Mouse (Mus musculus) heart, adult 8-10 months (tissue): ENCODE measurements at regions not wholly inside any gene's neighbourhood (a gene's known extent, or its start where the extent isn't known, plus 50 kb on each side); places are given as distances from the start of the nearest gene placed in this dataset.
"Not testable (repeated sequence)": the region's sequence is repeated elsewhere in the genome, so short reads cannot be mapped to it uniquely, and the experiment has no call there.

Experiments
- DNase-seq: peaks from one replicate; pipeline ENCODE4 v3.0.0; 2022; ENCODE audit warnings: low spot score

- peak; percentile 5 for DNase-seq
Observed at GRCm38 (mm10) chr5:16937840-16938239, 146.2 kb downstream of the Gm28710 start.

- DNase-seq, result peak; percentile 28
Observed at GRCm38 (mm10) chr5:16947430-16947829, 155.8 kb downstream of the Gm28710 start.

- DNase-seq, result no peak
Observed at GRCm38 (mm10) chr5:16967735-16968134, 176.1 kb downstream of the Gm28710 start.

GRCm38 (mm10) chr5:16968817-16969216 is 177.2 kb downstream of the Gm28710 start:
- DNase-seq, result not testable (repeated sequence)

GRCm38 (mm10) chr5:16973206-16973896 is 181.7 kb downstream of the Gm28710 start:
- peak; percentile 11 for DNase-seq

GRCm38 (mm10) chr5:16976006-16976405 is 184.4 kb downstream of the Gm28710 start:
- no peak for DNase-seq

GRCm38 (mm10) chr5:16984877-16985276 is 193.3 kb downstream of the Gm28710 start:
- DNase-seq, result no peak

- DNase-seq, result no peak
Observed at GRCm38 (mm10) chr5:16991518-16991917, 199.9 kb downstream of the Gm28710 start.

GRCm38 (mm10) chr5:16999183-16999582 is 207.6 kb downstream of the Gm28710 start:
- DNase-seq, result no peak

GRCm38 (mm10) chr5:17006807-17007522 is 215.4 kb downstream of the Gm28710 start:
- no peak for DNase-seq

GRCm38 (mm10) chr5:17021636-17022035 is 230.0 kb downstream of the Gm28710 start:
- peak; percentile 24 for DNase-seq

- no peak for DNase-seq
Observed at GRCm38 (mm10) chr5:17053935-17054334, 262.3 kb downstream of the Gm28710 start.

- no peak for DNase-seq
Observed at GRCm38 (mm10) chr5:17064565-17064964, 273.0 kb downstream of the Gm28710 start.

GRCm38 (mm10) chr5:17080405-17080804 is 288.8 kb downstream of the Gm28710 start:
- no peak for DNase-seq

- DNase-seq, result no peak
Observed at GRCm38 (mm10) chr5:17111556-17111955, 261.4 kb upstream of the Speer4f2 start.

GRCm38 (mm10) chr5:17112026-17112425 is 261.0 kb upstream of the Speer4f2 start:
- peak; percentile 6 for DNase-seq

- no peak for DNase-seq
Observed at GRCm38 (mm10) chr5:17115035-17115434, 257.9 kb upstream of the Speer4f2 start.

- DNase-seq, result no peak
Observed at GRCm38 (mm10) chr5:17116072-17116471, 256.9 kb upstream of the Speer4f2 start.

- DNase-seq, result no peak
Observed at GRCm38 (mm10) chr5:17125240-17125639, 247.7 kb upstream of the Speer4f2 start.

- DNase-seq, result no peak
Observed at GRCm38 (mm10) chr5:17127501-17127900, 245.5 kb upstream of the Speer4f2 start.

GRCm38 (mm10) chr5:17135489-17135888 is 237.5 kb upstream of the Speer4f2 start:
- DNase-seq, result no peak

GRCm38 (mm10) chr5:17141555-17141954 is 231.4 kb upstream of the Speer4f2 start:
- no peak for DNase-seq

- no peak for DNase-seq
Observed at GRCm38 (mm10) chr5:17174562-17174961, 198.4 kb upstream of the Speer4f2 start.
